Mouse (Mus musculus): Measurements from ENCODE around the gene Mfsd12.

Gene Mfsd12

DNA sequence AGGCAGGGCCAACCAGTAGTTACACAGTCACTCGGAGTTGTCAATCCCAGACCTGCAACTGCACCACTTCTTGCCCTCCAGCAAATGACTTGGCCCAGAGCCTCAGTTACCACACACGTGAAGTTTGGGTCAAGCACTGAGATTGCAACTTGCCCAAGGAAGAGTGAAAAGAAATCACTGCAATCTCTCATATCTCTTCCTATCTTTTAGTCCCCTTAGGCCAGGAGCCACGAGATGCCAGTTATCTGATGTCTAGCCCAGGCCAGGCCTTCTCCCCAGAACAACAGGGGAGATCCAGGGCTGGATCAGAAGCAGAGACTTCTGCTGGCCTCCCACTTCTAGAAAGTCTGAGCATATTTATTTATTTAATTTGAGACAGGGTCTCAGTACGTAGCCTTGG is 1.8 kb upstream of the Mfsd12 start:
- in situ Hi-C loops (cut with MboI): no loop called here

DNA sequence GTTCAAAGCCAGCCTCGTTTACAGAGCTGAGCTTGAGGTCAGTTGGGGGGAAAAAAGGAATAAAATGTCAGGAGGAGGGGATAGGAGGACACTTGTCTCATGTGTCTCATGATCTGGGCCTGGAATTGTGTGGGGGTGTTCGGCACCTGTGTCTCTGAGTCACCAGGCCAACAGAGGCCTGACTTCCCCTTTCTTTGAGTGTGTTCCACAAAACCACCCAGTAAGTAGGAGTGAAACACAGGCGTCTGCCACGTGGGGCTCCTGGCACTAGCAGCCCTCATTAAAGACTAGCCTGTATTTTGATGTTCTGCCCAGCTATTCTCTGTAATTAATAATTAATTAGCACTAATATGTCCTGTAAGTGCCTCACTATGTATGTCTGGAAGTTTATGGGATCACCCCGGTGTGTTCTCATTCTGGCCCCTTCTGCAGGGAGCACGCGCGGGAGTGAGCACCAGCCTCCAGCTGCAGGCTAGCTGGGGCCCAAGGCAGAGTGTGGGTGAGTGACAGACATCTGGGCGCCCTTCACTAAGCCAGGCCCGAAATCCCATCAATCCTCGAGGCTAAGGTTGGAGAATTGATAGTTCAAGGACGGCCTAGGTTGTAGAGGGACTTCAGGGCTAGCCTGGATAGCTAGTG is 820 bp upstream of the Mfsd12 start:
- in situ Hi-C loops (cut with MboI): no loop called here

DNA sequence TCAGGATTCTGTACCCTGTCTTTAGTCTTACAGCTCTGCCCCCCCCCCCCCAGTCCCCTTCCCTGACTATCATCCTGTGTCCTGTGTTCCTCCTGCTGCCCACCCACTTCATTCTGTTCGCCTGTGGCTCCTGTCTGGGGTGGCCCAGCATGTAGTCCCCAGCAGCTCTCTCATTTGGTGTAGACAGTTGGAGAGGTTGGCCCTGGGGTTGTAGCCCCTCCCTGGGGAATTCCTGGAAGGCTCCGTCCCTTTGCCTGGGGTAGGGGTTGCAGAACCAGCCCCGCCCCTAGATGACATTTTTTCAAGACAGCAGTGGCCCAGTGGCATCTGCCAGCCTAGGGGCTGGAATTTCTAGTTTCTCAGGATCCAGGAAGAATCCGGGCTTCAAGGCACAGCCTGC is 918 bp downstream of the Mfsd12 start:
- in situ Hi-C loops (cut with MboI): no loop called here

DNA sequence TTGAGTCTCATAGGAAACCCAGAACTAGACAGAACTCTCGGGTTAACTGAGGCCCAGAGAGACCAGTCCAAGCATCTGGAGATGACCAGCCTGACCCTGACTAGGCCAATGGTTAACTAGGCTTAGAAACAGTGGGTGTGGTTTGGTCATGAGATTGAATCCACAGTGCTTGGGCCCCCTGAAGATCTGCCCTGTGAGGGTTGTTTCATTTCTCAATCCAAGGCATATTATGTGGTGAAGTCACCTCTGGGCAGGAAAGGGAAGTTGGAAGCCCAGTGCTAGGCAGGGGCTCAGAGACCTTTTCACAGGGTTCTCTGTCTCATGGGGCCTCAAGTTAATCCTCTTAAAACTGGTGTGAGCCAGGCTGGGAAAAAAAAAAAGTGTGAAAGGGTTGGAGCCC is 1.6 kb downstream of the Mfsd12 start:
- in situ Hi-C loops (cut with MboI): no loop called here

DNA sequence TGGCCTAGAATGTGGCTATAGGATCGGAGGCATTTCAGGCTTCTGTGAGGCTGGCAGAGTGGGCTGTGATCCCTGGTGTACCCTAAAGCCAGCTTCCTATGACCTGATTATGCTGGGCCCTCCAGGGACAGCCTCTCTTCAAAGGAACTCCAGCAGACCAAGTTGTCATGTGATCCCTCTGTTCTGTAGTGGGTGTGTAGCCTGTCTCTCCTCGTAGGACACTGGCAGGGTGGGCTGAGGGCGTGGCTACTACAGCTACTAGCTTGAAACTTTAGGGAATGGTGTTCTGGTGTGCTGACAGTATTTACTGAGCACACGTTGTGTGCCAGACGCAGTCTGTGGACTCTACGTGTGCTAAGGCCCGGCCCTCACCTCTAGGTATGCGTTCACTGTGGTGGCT is 3.4 kb downstream of the Mfsd12 start:
- in situ Hi-C loops (cut with MboI): no loop called here

DNA sequence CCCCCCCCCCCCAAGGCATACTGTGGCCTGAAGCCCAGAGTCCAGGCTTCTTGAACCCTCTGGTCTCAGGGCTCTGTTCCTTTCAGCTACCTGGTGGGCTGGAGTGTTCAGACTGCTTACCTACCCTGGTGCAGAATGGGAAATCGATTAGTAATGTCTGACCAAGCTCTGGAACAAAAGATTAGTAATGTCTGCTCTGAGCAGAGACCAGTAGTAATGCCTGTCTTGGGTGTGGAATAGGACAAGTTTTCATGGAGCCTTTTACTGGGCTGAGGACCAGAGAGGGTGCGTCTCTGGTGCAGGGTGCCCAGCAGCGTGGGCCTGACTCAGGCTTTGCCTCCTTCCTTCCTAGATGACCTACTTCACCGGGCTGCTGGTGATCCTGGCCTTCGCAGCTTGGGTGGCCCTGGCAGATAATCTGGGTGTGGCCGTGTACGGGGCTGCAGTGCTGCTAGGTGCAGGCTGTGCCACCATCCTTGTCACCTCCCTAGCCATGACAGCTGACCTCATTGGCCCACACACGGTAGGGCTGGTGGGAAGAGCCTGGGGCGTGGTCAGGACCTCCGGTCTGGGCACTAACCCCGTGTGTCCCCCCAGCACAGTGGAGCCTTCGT is 5.2 kb downstream of the Mfsd12 start:
- in situ Hi-C loops (cut with MboI): no loop called here

DNA sequence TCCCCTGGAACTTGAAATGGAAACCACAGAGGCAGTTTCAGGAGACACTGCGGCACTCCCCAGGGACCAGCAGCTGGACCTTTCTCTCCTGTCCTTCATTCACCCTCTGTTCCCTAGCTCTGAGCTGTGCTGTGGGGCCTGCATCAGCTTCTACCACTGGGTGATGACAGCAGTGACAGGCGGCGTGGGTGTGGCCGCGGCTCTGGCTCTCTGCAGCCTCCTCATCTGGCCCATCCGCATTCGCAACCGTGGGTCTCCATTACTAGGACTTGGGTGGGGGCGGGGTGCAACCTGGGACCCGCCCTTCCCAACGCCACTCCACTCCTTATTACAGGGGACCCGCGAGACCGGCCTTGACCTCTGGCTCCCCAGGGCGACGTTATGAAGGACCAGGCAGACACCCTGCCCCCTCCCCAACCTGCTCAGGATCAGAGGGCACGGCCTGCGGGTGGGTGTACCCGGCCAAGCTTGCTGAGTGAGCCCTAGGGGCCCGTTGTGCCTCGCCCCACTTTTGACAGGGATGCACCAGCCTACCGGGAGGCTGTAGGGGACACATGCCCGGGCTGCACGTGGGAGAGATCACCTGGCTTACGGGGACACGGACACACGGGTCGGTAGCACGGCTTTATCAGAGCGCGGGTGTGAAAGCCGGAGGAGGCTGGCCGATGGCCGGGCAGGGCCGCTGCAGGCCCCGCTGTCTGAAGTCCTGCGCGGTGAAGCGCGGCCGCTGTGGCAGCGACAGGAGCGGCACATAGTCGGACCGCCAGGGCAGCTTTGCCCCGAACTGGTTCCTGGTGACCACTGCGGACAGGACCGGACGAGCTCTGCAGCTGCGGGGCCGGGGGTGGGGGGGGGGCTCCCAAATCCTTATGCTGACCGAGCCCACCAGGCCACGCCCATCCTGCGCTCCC is 6.4 kb downstream of the Mfsd12 start:
- in situ Hi-C loops (cut with MboI): no loop called here

DNA sequence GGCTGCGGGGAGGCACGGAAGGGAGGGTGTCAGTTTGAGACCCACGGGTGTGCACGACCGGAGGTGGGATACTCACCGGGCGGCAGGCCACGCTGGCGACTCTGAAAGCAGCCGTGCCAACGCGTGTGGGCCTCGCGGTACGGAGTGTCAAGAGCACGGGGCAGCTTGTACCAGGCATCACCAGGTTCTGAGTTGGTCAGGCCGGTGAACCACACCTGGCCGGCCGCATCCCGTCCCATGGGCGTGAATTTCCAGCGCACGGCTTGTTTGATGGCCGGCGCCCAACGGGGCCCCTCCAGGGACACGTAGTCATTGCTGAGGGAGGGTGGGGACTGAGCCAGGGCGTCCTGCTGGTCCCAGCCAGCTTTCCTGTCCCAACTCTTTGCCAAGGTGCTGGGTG is 7.4 kb downstream of the Mfsd12 start:
- in situ Hi-C loops (cut with MboI): no loop called here

DNA sequence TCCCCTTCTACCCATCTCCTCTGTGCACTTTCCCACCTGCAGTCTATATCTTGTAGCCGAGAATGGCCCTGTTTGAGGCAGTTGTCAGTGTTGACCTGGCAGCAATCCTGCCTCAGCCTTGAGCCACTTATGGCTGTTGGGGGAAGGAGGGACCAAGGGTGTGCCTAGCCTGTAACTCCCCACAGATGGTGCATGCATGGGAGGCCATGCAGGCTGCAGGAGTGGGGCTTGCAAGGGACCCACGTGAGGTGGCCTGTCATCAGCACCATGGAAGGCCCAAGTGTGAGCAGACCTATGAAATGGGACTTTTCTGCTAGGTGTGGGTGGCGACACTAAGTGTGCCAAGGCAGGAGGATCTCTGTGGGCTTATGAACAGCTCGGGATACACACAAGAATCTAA is 7.8 kb downstream of the Mfsd12 start:
- in situ Hi-C loops (cut with MboI): no loop called here

DNA sequence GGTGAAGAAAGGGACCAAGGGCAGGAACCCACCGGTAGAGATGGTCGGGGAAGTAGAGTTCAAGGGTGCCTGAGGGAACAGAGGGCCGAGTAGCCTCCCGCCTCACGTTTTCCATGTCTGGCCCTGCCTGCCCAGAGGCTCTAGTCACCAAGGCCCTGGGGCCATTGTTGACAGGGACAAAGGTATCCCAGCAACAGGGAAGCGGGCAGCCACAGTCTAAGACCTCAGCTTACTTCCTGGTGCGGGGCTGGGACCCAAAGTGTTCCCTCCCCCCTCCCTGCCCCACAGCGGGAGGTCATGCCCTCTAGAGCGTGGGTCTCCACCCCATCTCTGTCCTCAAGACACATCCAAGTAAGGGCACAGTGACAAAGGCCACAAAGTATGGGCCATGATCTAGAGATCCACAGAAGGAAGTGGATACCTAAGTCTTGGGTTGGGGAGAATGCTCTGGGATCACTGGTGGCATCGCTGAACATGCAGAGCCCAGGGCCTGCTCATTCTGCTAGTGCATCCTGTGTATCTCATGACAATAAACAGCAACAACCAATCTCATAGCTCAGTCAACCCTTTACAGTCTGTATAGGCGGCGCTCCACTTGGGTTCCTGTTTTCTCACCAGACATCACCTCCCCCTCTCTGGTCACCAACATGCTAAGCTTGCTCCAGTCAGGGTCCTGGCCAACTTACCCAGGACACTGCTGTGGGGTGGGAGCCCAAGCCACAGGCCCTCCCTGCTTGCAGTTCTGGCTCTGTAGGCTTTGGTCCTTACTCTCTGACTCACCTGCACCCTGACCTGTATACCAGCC is 8.6 kb downstream of the Mfsd12 start, which contains the start of gene 4930404N11Rik:
Gene 4930404N11Rik, minus strand, starts transcription at position 145 of the 805 bp plus-strand sequence.
- in situ Hi-C loops (cut with MboI): no loop called here

DNA sequence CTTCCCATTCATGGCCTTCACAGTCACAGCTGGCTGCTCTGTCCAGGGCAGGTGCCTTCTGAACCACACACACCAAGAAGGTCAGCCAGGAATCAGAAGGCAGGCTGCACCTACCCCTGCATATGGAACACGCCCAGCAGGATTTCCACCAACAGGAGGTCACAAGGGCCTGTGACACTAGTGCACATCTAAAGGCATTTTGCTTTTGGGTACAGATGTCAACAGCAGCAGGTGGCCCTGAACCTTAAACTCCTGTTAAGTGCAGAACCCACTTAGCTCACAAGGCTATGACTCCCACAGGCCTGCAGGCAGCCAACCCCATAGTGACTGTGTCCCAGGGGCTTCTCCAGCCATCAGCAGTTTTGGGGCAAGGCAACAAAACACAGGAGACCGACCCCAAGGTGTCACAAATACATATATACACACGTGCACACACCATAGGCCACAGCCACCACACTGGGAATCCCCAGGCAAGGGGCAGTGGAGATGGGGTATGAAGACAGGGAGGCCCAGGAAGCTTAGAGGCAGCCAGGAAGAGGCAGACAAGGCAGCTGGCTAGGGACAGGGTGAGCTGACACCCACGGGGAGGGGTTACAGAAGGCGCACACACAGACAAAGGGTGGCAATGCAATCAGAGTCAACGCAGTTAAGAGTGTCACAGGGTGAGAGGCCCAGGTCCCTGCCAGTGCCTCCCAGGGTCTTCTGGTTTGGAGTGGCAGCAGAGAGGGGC is 9.4 kb downstream of the Mfsd12 start:
- in situ Hi-C loops (cut with MboI): no loop called here

DNA sequence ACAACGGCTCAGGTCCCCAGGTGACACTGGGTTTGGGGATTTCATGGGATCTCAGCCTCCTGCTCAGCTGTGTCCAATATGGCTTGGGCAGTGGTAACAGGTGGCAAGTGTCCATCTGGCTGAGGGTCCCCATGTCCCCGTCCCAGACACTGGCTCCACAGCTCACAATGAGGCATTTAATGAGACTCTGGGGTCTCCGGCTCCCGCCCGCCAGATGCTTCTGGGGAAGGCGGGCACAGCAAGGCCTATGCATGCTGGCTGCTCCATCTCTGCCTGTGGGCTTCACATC is 9.9 kb downstream of the Mfsd12 start:
- in situ Hi-C loops (cut with MboI): no loop called here

DNA sequence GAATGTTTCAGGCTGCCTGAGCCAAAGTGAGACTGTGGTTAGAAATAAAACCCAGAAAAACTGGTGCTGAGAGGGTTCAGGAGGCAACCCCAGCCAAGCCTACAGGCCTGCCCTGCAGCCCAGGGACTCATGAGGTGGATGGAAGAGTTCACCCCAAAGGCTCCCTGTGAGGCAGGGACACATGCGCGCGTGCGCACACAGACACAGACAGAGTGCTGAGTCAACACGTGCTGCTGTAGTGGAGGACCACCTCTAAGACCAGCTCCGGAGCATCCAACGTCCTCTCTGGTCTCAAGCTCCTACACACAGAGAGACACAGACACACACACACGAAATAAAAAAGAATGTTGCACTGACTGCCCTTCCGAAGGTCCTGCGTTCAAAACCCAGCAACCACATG is 18.0 kb downstream of the Mfsd12 start:
- in situ Hi-C loops (cut with MboI): no loop called here

DNA sequence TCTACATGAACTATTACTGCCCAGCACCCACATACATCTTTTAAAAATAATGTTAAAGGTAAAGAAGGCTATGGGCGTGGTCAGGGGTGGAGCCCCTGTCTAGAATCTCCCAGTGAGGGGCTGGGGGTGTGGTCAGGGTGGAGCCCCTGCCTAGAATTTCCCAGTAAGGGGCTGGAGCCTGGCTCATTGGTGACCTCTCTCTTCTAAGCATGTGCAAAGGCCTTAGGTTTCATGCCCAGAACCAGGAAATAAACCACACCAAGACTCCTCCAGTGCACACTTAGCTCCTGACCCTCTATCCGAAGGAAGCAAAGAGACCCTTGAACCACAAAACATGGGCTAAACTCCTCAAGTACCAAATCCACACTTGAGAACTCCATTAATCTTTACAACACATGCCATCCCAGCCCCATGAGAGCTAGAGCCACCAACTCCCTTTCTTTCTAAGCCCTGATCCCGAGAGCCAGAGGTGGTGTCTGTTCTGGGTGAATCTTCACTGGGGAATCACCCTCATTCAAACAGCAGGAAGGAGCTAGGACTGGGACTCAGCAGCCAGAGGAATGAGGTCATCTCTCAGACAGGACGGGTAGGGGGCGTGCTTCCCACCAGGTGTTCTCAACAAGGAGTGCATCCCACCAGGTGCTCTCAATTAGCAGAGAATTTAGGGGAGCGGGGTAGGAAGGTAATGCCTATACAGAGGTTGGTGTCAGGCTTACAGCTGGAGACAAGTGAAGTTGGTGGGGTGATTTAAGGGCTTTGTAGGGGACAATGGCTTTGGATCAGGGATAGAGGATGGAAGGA is 19.5 kb downstream of the Mfsd12 start:
- in situ Hi-C loops (cut with MboI): no loop called here

DNA sequence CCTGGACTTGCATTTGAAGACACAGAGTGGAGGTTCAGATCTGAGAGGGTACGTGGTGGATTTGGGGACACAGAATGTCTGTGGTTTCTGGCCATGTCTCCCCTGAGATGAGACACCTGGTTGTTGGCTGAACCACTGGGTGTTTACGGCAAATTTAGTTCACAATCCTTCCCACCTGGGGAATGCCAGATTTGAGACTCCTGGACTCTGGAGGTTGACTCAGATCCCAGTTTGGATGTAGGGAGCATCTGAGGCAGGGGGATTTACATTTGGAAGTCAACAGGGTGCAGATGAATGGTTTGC is 20.0 kb downstream of the Mfsd12 start:
- in situ Hi-C loops (cut with MboI): no loop called here

DNA sequence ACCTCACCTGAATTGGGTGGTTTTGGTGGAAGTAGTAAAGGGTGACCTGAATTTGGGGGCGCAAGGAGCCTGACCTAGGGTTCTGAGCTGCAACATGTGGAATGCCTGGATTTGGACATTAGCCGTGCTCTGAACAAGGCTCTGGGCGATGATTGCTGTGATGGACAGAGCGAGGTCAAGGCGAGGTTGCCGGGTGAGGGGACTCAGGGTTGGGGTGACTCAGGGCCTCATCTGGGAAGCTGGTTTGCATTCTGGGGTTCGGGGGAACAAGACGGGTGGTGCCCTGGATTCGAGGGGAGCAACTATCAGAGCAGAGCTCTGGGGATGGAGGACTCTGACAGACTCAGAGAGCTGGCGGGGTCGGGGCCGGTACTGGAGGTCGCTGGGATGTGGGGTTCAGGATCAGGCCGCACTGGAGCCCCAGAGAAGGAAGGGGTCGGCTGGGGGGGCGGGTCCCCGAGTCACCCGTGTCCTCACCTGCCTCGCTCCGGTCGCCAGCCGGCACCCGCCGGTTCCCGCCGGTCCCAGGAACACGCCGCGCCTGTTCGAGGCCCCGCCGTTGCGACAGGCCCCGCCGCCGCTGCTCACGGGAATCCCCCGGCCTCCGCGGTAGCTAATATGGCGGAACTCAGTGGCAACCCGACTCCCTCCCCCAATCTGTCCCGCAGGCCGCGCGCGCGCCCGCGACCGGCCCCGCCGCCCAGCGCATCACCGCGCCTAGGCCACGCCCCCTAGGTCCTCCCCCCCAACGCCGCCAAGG is 20.7 kb downstream of the Mfsd12 start, which contains the start of gene Fzr1:
Gene Fzr1, minus strand, starts transcription at position 724 of the 760 bp plus-strand sequence.
- in situ Hi-C loops (cut with MboI): no loop called here

DNA sequence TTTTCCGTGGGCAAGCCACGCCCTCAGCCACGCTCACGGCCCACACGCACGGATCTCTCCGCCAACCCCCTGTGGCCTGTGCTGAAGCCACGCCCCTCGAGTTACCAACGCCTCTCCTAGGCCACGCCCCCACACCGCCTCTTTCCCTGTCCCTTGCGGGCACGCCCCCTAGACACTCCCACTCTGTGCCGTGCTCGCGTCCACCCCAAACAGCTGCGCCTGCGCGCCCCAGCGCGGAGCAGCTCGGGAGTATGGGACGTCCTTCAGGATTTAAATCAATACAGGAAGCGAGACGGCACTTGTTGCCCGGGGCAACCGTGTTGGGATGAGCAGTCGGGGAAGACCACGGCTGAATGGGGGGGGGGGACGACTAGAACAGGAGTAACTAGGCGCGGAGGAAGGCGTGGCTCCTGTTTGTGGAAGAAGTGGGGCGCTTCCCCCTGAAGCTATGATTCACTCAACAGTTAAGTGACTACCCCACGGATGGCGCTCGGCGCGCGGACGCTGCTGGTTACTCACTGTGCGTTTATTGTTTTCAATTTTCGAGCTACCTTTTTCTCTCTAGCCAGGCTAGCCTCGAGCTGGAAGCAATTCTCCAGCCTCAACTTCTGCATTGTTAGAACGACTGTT is 21.4 kb downstream of the Mfsd12 start:
- in situ Hi-C loops (cut with MboI): no loop called here

DNA sequence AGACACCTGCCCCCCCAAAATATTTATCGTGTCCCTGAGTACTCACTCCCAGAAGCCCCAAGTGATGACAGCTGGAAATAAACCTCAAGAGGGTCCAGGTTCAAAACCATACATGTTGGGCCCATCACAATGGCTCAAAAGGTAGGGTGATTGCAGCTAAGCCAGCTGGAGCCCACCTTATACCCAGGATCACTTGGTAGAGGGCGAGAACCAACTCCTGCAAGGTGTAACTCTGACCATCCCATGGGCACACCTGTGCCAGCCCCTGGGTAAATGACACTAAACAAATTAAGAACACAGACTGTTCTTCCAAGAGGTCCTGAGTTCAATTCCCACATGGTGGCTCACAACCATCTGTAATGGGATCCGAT is 21.9 kb downstream of the Mfsd12 start:
- in situ Hi-C loops (cut with MboI): no loop called here

DNA sequence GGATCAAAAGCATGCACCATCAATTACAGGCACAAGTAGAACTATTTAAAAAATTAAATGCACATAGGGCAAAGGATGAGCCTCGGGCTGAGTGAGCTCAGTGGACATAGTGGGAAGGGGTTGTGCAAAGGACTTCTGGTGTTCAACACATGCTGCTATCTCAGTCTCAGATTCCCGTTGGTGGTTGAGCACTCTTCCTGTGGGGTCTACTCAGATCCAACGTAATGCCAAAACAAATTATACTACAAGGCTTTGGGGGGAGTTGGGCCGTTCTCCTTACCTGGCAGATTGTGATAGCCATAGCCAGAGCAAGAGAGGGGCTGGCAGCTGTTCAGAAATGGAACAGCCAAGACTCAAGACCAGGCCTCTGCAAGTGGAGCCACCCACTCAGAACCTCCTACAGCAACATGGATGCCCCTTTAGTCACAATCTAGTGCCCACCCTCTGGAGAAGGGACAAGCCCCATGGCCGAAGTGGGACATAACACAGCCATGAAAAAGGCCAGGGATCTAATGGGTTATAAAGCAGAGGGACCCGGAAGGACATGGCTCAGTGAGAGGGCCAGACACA is 22.6 kb downstream of the Mfsd12 start:
- in situ Hi-C loops (cut with MboI): no loop called here
